Mouse (Mus musculus) CH12.LX (cell line): ENCODE data around the gene Gabpb2.

Source experiments
- CTCF ChIP-seq, 2 experiments: IDR thresholded peaks in 1 of 2; conservative IDR thresholded peaks in 1 of 2; 2 replicates each; pipeline ENCODE4 v1.5.1; 2011 to 2012; ENCODE audit warnings: low read depth in 2 of 2, low read length in 2 of 2, improper control_type of control experiment in 1 of 2, inconsistent platforms in 1 of 2, mild to moderate bottlenecking in 1 of 2, moderate library complexity in 1 of 2
- ELF1 ChIP-seq: IDR thresholded peaks from 2 replicates; pipeline ENCODE4 v1.6.1; 2014; ENCODE audit warnings: low read depth, mild to moderate bottlenecking, inconsistent platforms, low read length, improper control_type of control experiment
- EP300 ChIP-seq: IDR thresholded peaks from 2 replicates; pipeline ENCODE4 v1.6.1; 2011; ENCODE audit warnings: low read length, improper control_type of control experiment
- JUND ChIP-seq: conservative IDR thresholded peaks from 2 replicates; pipeline ENCODE4 v1.6.1; 2011; ENCODE audit warnings: low read depth, low read length, improper control_type of control experiment
- MAFK ChIP-seq: IDR thresholded peaks from 2 replicates; pipeline ENCODE4 v1.6.1; 2011; ENCODE audit warnings: low read length, improper control_type of control experiment; ENCODE audit not compliant: insufficient replicate concordance
- POLR2A ChIP-seq: IDR thresholded peaks from 2 replicates; pipeline ENCODE4 v1.6.1; 2011; ENCODE audit warnings: low read depth, mild to moderate bottlenecking, improper control_type of control experiment, low read length
- SMC3 ChIP-seq: IDR thresholded peaks from 2 replicates; pipeline ENCODE4 v1.6.1; 2011; ENCODE audit warnings: low read depth, low read length, improper control_type of control experiment
- TCF12 ChIP-seq: IDR thresholded peaks from 2 replicates; pipeline ENCODE4 v1.6.1; 2014; ENCODE audit warnings: low read depth, mild to moderate bottlenecking, inconsistent platforms, low read length, improper control_type of control experiment
- UBTF ChIP-seq: IDR thresholded peaks from 2 replicates; pipeline ENCODE4 v1.6.1; 2012; ENCODE audit warnings: low read depth, mild to moderate bottlenecking, inconsistent platforms, low read length, improper control_type of control experiment, moderate library complexity

- TF ChIP-seq CTCF (conservative IDR thresholded peaks at IDR 0.05 in 1 of 2, IDR thresholded peaks at IDR 0.05 in 1 of 2; ENCODE audit: low read depth in 2 of 2, low read length in 2 of 2), result no peak
- TF ChIP-seq JUND, result no peak
- TF ChIP-seq POLR2A, result no peak
- TF ChIP-seq SMC3, result no peak
- no peak for TF ChIP-seq MAFK
- TF ChIP-seq ELF1, result no peak
- TF ChIP-seq UBTF, result no peak
- TF ChIP-seq EP300, result no peak
- TF ChIP-seq TCF12, result no peak
Observed at GRCm38 (mm10) chr3:95140289-95140595, 77.5 kb downstream of the Gabpb2 start.
